Mouse (Mus musculus): ENCODE results near the gene Mzf1.

Mzf1 gene

DNA sequence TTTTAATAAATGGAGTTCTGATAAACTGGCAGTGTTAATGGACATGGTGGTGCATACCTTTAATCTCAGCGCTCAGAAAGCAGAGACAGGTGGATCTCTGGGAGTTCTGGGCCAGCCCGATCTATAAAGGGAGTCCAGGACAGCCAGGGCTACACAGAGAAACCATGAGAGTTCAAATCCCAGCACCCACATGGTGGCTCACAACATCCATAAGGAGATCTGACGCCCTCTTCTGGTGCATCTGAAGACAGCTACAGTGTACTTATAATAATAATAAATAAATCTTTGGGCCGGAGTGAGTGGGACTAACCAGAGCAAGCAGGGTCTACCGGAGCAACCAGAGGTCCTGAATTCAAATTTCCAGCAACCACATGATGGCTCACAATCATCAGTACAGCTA, 51.2 kb downstream of the Mzf1 start:
- DNase-seq (ENCODE audit: low read depth), result no peak

GRCm38 (mm10) chr7:13001584-13001983, 53.0 kb downstream of the Mzf1 start:
- no peak for DNase-seq (ENCODE audit: low read depth)

DNA sequence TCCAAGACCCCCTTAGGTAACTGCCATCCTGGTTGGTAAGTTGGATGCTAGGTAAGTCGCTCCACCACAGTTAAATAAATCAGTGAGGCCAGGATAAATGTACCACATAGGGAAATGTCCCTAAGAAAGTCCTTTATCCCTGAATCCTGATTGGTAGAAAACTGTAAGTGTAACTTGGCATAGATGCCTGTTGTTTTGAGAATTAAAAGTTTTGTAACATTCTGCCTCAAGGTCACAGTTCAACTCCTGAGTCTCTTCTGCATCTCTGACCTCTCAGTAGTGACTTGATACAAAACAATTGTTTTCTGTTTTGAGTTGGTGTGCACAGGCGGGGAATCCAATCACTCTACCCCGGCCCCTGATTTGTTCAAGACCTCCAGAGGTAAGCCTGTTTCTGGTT, 55.7 kb downstream of the Mzf1 start, which contains the start of gene Trim28:
TSS of gene Trim28 (plus strand) at position 264 of the 400 bp plus-strand sequence.
- no peak for DNase-seq (ENCODE audit: low read depth)

DNA sequence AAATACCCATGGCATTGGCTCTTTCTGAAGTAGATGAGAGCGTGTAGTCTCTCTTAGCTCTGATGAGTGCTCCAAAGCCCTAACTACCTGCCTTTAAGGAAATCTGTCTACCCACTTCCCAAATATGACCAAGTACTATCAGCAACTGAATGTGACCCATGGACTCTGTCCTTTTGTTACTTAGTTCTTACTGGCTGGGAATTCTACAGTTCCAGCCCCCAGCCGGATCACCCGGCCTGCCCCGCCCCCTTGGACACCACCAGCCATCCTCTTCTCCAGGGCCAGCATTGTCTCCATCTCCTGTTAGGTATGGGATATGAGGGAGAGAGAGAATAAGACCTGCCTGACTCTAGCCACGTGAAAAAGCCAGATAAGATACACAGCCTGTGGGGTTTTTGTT, 56.5 kb downstream of the Mzf1 start, which contains the start of gene Slc27a5:
TSS of gene Slc27a5 (minus strand) at position 140 of the 400 bp plus-strand sequence.
- DNase-seq (ENCODE audit: low read depth), result no peak

GRCm38 (mm10) chr7:12997230-12997629, 57.3 kb downstream of the Mzf1 start:
- no peak for DNase-seq (ENCODE audit: low read depth)

GRCm38 (mm10) chr7:12995862-12996261, 58.7 kb downstream of the Mzf1 start:
- DNase-seq (ENCODE audit: low read depth), result no peak

DNA sequence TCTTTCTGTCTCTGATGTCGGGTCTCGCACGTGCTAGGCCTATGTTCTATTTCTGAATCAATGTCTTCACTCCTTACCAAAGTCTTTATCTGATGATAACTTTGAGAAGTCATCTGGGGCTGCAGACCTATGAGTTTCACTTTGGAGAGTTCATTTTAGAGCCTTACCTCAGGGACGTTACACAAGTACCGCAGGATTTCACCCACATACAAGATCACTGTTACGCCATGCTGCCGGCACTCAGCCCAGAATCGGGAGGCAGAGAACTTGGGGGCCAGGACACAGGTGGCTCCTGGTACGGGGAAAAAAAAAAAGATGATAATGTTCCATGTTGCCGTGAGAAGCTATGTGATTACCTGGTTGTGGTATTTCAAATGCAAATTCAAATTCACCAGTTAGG, 61.4 kb downstream of the Mzf1 start:
- DNase-seq (ENCODE audit: low read depth), result no peak
